Mouse (Mus musculus): ENCODE data around the gene Ifna7.

Ifna7 gene

DNA sequence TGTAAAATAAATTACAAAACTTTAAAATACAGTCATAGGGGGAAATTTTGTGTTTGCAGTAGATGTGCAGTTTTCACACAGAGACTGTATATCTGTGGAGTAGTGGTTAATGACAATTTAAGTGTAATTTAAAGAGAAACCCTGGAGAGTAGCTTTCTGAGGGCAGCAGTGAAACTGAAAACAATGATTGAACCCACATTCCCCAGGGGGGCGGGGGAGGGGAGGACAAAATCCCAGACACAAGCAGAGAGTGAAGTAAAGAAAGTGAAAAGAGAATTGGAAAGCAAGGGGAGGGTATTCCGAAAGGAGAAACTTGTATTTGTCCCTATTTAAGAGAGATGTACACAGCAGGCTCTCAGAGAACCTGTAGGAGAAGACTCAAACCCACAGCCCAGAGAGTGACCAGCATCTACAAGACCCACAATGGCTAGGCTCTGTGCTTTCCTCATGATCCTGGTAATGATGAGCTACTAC, 25.4 kb downstream of the Ifna7 start, which contains the start of gene Ifna4:
Gene Ifna4 (plus strand): TSS at position 424 of the 474 bp plus-strand sequence.
- no peak for DNase-seq

DNA sequence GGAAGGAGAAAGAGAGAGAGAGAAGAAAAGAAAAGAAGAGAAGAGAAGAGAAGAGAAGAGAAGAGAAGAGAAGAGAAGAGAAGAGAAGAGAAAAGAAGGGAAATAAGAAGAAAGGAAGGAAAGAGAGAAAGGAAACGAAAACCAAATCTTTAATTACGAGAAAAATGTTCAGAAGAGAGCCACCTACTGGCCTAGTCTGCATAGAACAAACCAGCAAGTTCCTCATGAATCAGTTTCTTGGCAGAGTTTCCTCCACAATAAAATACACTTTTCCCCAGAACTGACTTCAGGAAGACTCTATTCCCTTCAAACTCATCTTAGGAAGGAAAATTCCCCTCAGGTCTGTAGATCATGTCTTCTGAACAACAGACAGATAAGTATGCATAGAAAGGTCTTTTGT, 29.3 kb downstream of the Ifna7 start:
- DNase-seq: no peak

DNA sequence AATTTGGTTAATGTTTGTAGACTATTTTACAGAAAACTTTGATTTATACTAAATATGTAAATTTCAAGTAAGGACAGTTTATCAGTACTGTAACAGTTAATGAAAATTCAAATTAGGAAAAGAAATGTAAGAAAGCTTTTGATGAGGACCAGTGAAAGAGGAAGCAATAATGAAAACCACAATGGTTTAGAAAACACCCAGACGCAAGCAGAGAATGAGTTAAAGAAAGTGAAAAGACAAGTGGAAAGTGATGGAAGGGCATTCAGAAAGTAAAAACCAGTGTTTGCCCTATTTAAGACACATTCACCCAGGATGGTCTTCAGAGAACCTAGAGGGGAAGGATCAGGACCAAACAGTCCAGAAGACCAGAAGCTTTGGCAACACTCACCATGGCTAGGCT, 33.7 kb downstream of the Ifna7 start, which contains the start of gene Ifna1:
Gene Ifna1 (plus strand): TSS at position 390 of the 400 bp plus-strand sequence.
- no peak for DNase-seq

DNA sequence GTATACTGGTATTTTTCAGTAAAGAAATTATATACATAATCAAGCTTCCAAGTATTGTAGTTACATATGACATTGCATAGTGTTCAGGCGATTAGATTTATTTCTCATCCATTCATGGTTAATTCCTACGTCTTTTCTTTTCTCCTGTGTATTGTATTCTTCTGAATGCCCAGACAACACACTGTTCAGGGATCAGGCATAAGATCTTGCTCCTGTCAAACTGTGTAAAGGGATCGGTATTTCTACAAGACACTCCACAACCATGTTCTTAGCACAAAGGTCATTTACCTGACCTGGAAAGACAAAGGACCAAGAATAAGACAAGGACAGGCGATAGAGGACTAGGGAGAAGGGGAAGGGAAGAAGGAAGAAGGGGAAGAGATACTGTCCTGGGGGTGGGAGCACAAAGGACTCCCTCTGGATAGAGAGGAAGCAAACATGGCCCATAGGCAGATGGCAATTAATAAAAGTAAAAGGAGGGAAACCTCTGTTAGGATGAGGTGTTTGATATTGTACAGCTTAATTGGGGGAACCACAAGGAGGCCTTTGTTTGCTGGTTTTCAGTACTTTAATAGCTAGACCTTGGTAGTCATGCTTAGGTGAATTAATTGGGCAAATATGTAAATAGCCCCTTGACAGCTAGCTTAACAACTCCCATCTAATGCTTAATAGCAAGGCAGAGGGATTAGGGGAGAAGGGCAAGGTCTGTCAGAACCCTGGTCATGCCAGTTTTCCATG, 35.2 kb downstream of the Ifna7 start:
- no peak for DNase-seq

DNA sequence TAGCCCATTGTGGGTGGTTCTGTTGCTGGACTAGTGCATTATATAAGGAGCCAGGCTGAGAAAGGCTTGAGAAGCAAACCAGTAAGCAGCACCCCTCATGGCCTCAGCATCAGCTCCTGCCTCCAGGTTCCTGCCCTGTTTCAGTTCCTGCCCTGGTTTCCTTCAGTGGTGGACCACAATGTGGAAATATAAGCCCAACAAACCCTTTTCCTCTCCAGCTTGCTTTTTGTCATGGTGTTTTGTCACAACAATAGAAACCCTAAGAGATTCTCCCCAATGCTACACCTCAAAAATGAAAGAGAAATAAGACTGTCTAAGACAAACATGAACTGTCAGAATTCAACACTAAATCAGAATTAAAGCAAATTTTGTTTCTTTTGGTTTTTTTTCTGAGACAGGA, 43.2 kb downstream of the Ifna7 start:
- no peak for DNase-seq

DNA sequence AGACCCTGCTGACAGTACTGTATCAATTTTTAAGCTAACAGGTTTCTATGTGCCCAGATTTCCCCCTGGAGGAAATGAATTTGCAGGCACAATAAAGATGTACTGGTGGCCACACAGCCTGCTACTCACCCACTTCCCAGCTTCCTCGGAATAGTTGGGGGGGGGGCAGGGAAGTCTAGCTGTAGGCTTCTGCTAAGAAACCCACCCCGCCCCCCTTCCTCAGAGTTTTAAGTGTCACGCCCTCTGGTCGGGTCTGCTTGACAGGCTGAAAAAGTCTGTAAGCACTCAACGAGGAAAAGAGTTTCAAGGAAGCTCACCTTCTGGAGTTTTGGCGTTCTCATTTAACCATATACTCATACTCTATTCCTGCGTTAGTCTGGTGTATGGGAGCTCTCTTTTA, 47.3 kb downstream of the Ifna7 start:
- DNase-seq: no peak

DNA sequence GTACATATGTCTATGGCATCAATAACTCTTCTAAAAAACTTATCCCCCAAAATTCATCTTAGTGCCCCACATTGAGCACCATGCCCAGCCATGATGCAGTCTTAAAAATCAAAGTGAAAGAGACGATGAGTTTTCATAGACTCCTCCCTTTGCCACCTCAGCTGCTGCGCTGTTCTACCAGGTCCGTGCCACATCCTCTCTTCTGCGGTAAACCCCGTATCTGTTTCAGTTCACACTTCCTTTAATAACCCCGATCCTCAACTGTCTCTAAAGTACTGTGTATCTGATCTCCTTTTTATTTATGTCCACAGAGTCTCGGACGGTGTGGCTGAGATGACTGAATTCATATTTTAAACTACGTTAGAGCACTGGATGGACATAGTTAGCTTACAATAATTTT, 48.6 kb downstream of the Ifna7 start:
- no peak for DNase-seq

DNA sequence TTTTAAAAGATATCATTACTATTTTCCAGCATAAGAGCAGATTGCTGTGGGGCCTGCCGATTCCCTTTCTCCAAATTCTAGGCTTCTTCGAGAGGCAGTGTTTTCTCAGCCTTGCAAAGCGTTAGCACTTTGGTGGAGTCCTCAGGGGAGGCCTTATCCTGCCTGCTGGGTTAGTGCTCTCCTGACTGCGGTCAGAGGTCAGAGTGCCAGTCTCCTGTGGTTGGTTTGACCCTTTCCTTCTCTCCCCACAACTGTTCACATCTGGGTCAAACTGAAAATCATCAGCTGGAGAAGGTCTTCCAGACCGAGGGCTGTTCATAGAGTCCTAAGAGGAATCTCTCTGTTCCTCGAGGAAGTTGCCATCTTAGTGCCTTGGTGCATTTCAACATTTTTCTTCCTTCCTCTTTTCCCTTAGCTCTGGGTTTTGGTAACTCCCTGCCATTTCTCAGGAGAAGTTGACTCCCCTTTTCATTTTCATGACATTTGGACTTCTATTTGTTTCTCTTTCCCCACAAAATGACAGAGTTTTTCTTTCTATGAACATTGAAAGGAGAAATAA, 49.1 kb downstream of the Ifna7 start:
- no peak for DNase-seq
